Mouse (Mus musculus) limb, embryonic 14.5 days (tissue): ENCODE measurements around the gene Spats1. TPM values are rescaled to one million over a fixed set of nuclear protein-coding genes. Genes with fewer than 3 reads are reported as not detected.

Source experiments
- ATAC-seq: fragments of 200-750 bp; cut with Nextera tagmentation; 2 replicates; pipeline ENCODE4 v1.8.0; 2017; ENCODE audit warnings: low read depth, moderate number of reproducible peaks, moderate TSS enrichment; ENCODE audit not compliant: low FRiP score
- DNase-seq: peaks from one replicate; pipeline ENCODE4 v3.0.0-alpha.2; 2015; ENCODE audit warnings: low spot score
- H3K27ac ChIP-seq: fragments of 300-500 bp; sonication (generic); replicated peaks from 2 replicates; pipeline ENCODE4 v1.5.1; 2014; ENCODE audit warnings: low read depth, mild to moderate bottlenecking, low read length, moderate library complexity, mixed read lengths
- H3K27me3 ChIP-seq: fragments of 300-500 bp; sonication (generic); 2 replicates; pipeline ENCODE4 v1.6.1; 2014; ENCODE audit warnings: low read length, mixed read lengths; ENCODE audit not compliant: control insufficient read depth, insufficient read depth
- H3K36me3 ChIP-seq: fragments of 300-500 bp; sonication (generic); 2 replicates; pipeline ENCODE4 v1.6.1; 2014; ENCODE audit warnings: mild to moderate bottlenecking, low read length, moderate library complexity, mixed read lengths; ENCODE audit not compliant: control insufficient read depth, insufficient read depth
- H3K4me1 ChIP-seq: fragments of 300-500 bp; sonication (generic); 2 replicates; pipeline ENCODE4 v1.6.1; 2014; ENCODE audit warnings: antibody characterized with exemption, low read length, mixed read lengths; ENCODE audit not compliant: control insufficient read depth, insufficient read depth
- H3K4me2 ChIP-seq: fragments of 300-500 bp; sonication (generic); replicated peaks from 2 replicates; pipeline ENCODE4 v1.6.1; 2014; ENCODE audit warnings: low read depth, mild to moderate bottlenecking, low read length, moderate library complexity; ENCODE audit not compliant: severe bottlenecking
- H3K4me3 ChIP-seq: fragments of 300-500 bp; sonication (generic); replicated peaks from 2 replicates; pipeline ENCODE4 v1.5.1; 2014; ENCODE audit warnings: low read length
- H3K9ac ChIP-seq: fragments of 300-500 bp; sonication (generic); 2 replicates; pipeline ENCODE4 v1.6.1; 2014; ENCODE audit warnings: mild to moderate bottlenecking, low read depth, low read length, moderate library complexity; ENCODE audit not compliant: severe bottlenecking
- H3K9me3 ChIP-seq: fragments of 300-500 bp; sonication (generic); 2 replicates; pipeline ENCODE4 v1.6.1; 2016; ENCODE audit warnings: low read length; ENCODE audit not compliant: control insufficient read depth
- POLR2A ChIP-seq: fragments of 200-500 bp; IDR thresholded peaks from 2 replicates; pipeline ENCODE4 v1.8.0; 2012; ENCODE audit warnings: inconsistent platforms, mild to moderate bottlenecking, moderate library complexity, borderline replicate concordance; ENCODE audit not compliant: insufficient read depth, insufficient read length; ENCODE audit errors: extremely low read depth
- WGBS: fragments of 180-500 bp; shearing (Covaris S2); extraction: QIAGEN DNeasy Blood & Tissue Kit; methylation state at CpG from one replicate; pipeline ENCODE4 v1.1.7; 2014; 5-methylcytosine and 5-hydroxymethylcytosine counted together
- polyA plus RNA-seq, 2 experiments: library from polyadenylated mRNA; depleted of rRNA in 1 of 2; stranded (reverse) in 1 of 2; unstranded in 1 of 2; fragments of >200 nt; fragmentation: Nextera tagmentation in 1 of 2; extraction: Ambion mirVana in 1 of 2; gene quantifications; 2 replicates each; pipeline versions ENCODE4 v1.2.1 to v1.2.3; 2012 to 2014

Gene Spats1
- polyA plus RNA-seq, 2 experiments: 0.44 to 0.62 TPM

DNA sequence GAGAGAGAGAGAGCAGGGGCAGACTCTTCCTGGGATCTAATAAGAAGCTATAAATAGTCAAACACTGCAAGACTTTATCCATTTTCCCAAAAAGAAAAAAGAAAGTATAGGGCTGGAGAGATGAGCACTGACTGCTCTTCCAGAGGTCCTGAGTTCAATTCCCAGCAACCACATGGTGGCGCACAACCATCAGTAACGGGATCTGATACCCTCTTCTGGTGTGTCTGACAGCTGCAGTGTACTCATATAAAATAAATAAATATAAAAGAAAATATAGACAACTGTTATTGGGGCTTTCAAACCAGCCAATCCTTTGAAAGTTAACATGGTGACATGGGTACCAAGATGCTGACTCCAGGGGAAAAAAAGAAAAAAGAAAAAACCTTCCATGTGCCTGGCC lies 5.2 kb upstream of the Spats1 start:
- Histone ChIP-seq H3K4me2 (no peak overlapping the region), H3K36me3 (no peaks in the 10 kb centered on the region), H3K9ac (no peak overlapping the region), H3K27ac (no peak overlapping the region), H3K4me3 (no peak overlapping the region), H3K4me1 (no peaks in the 10 kb centered on the region), H3K27me3 (no peaks in the 10 kb centered on the region), H3K9me3 (no peaks in the 10 kb centered on the region)
- no peak for DNase-seq
- WGBS: 32% methylated on average over 2 of the region's 2 CpGs
- no peak for TF ChIP-seq POLR2A
- no peak for ATAC-seq

DNA sequence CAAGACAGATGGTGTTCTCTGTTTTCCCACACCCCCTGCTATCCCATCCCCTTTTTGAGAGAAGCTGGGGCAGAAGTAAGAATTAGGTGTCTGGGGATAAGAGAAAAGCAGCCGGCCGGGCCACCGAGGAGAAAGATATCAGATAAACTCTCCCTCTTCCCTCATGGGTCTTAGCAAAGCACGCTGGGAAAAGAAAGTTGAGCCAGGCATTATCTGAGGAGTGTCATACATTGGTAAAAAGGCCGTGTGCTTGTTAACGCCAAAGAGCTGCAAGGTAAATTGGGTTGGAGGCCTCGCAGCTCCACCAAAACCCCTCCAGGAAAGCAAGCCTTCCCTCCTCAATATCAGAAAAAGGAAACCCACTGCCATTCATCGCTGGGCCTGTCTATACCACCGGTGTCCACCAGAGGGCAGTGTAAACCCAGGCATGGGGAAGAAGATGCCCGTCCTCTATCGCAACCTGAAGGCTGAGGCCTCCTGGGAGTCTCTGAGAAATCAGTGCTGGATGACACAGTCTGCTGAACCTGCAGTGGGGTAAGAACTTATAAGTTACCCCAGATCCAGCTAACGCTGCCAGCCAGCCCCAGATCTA lies 3.1 kb upstream of the Spats1 start:
- H3K4me3 ChIP-seq: no peak overlapping the region
- no peak overlapping the region for H3K27ac ChIP-seq
- no peaks in the 10 kb centered on the region; the same call in 1 of the 2 replicates for H3K4me1 ChIP-seq
- no peaks in the 10 kb centered on the region for H3K36me3 ChIP-seq
- no peak overlapping the region for H3K4me2 ChIP-seq
- DNase-seq: peak; percentile 68
- 16% methylated on average over 12 of the region's 12 CpGs for WGBS
- no peaks in the 10 kb centered on the region for H3K9me3 ChIP-seq
- H3K27me3 ChIP-seq: no peaks in the 10 kb centered on the region
- 0 out of 2 replicates have a peak, but pooled peaks have one; percentile 21 for TF ChIP-seq POLR2A
- no peak overlapping the region for H3K9ac ChIP-seq
- no peak for ATAC-seq

DNA sequence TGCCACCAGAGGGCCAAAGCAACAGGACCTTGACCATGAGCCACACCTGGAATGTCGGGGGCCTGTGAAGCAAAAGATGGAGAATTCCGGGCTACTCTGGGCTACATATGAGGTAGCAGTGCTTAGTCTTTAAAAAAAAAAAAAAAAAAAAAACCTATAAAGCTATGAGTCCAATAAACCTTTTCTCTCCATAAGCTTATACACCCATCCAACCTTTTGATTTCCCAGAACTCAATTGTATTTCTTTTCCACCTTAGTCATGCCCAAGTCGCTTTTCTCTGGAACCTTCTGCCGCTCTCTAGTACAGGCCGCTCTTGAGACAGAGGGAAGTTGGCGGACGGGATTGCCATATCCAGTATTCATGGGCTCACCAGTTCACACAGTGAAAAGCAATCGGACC lies 1.1 kb downstream of the Spats1 start:
- Histone ChIP-seq H3K27me3 (no peaks in the 10 kb centered on the region), H3K9me3 (no peaks in the 10 kb centered on the region), H3K4me1 (no peaks in the 10 kb centered on the region; the same call in 1 of the 2 replicates), H3K4me2 (peak overlapping the region; percentile 48), H3K27ac (no peak overlapping the region), H3K4me3 (peak overlapping the region; percentile 35), H3K9ac (peak overlapping the region; percentile 37; the same call in 1 of the 2 replicates), H3K36me3 (no peaks in the 10 kb centered on the region)
- no peak for ATAC-seq
- no peak for TF ChIP-seq POLR2A
- whole genome bisulfite sequencing: 71% methylated on average over 8 of the region's 8 CpGs
- DNase-seq: no peak

DNA sequence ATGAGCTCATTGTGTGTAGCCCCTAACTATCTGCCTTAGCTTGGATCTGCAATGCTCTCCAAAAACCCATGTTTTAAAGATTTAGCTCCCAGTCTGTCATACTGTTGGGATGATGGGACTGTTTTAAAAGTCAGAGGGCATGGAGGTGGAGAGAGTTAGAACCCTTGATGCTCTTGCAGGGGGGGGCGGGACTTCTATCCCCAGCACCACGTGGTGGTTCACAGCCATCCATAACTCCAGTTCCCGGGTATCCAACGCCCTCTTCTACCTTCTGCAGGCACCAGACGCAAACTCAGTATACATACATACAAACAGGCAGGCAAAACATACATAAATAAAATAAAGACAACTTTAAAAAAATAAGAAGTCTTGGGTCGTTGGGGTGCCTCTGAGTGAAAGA lies 1.5 kb downstream of the Spats1 start:
- ATAC-seq: no peak
- Histone ChIP-seq H3K4me2 (no peak overlapping the region), H3K27ac (no peak overlapping the region), H3K9me3 (no peaks in the 10 kb centered on the region), H3K4me3 (no peak overlapping the region), H3K4me1 (no peaks in the 10 kb centered on the region; the same call in 1 of the 2 replicates), H3K27me3 (no peaks in the 10 kb centered on the region), H3K36me3 (no peaks in the 10 kb centered on the region), H3K9ac (no peak overlapping the region)
- no peak for DNase-seq
- WGBS: 64% methylated on average over 6 of the region's 6 CpGs
- TF ChIP-seq POLR2A: no peak

DNA sequence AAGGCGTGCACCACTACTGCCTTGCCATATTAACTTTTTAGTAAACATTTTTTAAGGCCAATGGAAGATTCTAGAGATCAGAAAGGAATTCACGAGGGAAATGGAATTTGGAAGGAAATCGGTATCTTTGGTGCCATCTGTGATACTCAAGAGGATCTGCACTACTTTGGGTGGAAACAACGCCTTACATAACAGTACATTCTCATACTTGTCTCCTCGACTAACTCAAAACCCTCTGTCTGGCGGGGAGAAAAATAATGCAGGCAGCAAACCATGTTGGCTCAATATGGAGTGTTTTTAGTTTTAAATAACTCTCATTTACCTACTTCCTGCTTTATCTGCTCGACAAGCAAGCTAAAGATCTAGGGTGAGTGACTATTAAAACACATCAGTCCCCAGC lies 4.5 kb downstream of the Spats1 start:
- Histone ChIP-seq H3K9ac (no peak overlapping the region), H3K4me1 (no peaks in the 10 kb centered on the region; the same call in 1 of the 2 replicates), H3K4me2 (no peak overlapping the region), H3K27ac (no peak overlapping the region), H3K27me3 (no peaks in the 10 kb centered on the region), H3K4me3 (no peak overlapping the region), H3K36me3 (no peaks in the 10 kb centered on the region), H3K9me3 (no peaks in the 10 kb centered on the region)
- whole genome bisulfite sequencing: 83% methylated on average over 7 of the region's 7 CpGs
- ATAC-seq: no peak
- DNase-seq: no peak
- TF ChIP-seq POLR2A: no peak
